ENCODE assay signal across 8 mouse cellular contexts in genomic region chr6:115697739-115698558, GRCm38 (mm10). TPM values are rescaled to one million over a fixed set of nuclear protein-coding genes. Genes with fewer than 3 reads are reported as not detected.
A peak's percentile ranks its signal among the peaks of the same experiment; 100 is the strongest.
DNase-seq lines count a peak whose midpoint lies in the region; ATAC-seq and TF ChIP-seq lines count a peak whose summit lies in the region.

No protein-coding gene starts in this region.

- no peaks in the 10 kb centered on the region for H3K36me3 ChIP-seq in midbrain, embryonic 14.5 days (ENCODE audit: control insufficient read depth, insufficient read depth, low read length)
- H3K36me3 ChIP-seq in midbrain, embryonic 13.5 days: no peaks in the 10 kb centered on the region
- H3K36me3 ChIP-seq in splenic B cell, adult 2 months (ENCODE audit: control insufficient read depth, insufficient read depth, low read length, poor library complexity, severe bottlenecking): no peaks in the 10 kb centered on the region
- no peaks in the 10 kb centered on the region for H3K36me3 ChIP-seq in liver, embryonic 11.5 days (ENCODE audit: control insufficient read depth, insufficient read depth, low read length)

- H3K27ac ChIP-seq in midbrain, embryonic 14.5 days (replicated peaks; ENCODE audit: low read depth, low read length): no peak overlapping the region
- H3K27ac ChIP-seq in midbrain, embryonic 13.5 days: no peak overlapping the region
- no peak overlapping the region for H3K27ac ChIP-seq in liver, embryonic 11.5 days (ENCODE audit: low read depth, low read length)

- peak; percentile 19 for DNase-seq in midbrain, embryonic 14.5 days
- DNase-seq in brain, embryonic 14.5 days (ENCODE audit: low read depth): peak; percentile 37
- peak; percentile 44 for DNase-seq in splenic B cell, adult 2 months (ENCODE audit: low read depth, low spot score)
- DNase-seq in liver, embryonic 11.5 days (ENCODE audit: low spot score): no peak
- no peak for DNase-seq in cerebellum, adult 11 months

- no peak overlapping the region for H3K4me2 ChIP-seq in midbrain, embryonic 14.5 days (ENCODE audit: low read length)
- no peak overlapping the region for H3K4me2 ChIP-seq in midbrain, embryonic 13.5 days (replicated peaks)
- H3K4me2 ChIP-seq in liver, embryonic 11.5 days: no peak overlapping the region

- H3K9ac ChIP-seq in midbrain, embryonic 14.5 days (replicated peaks; ENCODE audit: low read length): no peak overlapping the region
- H3K9ac ChIP-seq in midbrain, embryonic 13.5 days (replicated peaks): no peak overlapping the region
- no peak overlapping the region for H3K9ac ChIP-seq in liver, embryonic 11.5 days (ENCODE audit: low read depth, low read length)

- H3K9me3 ChIP-seq in midbrain, embryonic 14.5 days (ENCODE audit: control insufficient read depth, low read length): no peaks in the 10 kb centered on the region
- no peaks in the 10 kb centered on the region for H3K9me3 ChIP-seq in midbrain, embryonic 13.5 days
- no peaks in the 10 kb centered on the region for H3K9me3 ChIP-seq in liver, embryonic 11.5 days (ENCODE audit: control insufficient read depth, low read length)

- TF ChIP-seq CTCF in brain, embryonic 14.5 days (IDR thresholded peaks at IDR 0.05; ENCODE audit: borderline replicate concordance, extremely low read depth, insufficient read depth, insufficient read length): no peak

- no peak for ATAC-seq in midbrain, embryonic 14.5 days (ENCODE audit: low FRiP score, low TSS enrichment)
- ATAC-seq in midbrain, embryonic 13.5 days: no peak
- ATAC-seq in hematopoietic stem cell, adult 5-6 weeks (replicated peaks in 1 of 2; ENCODE audit: insufficient read depth in 1 of 2, low FRiP score in 2 of 2, low TSS enrichment in 1 of 2, low read depth in 1 of 2, poor library complexity in 2 of 2, severe bottlenecking in 2 of 2): peak; percentile 39 to 52
- no peak for ATAC-seq in megakaryocyte-erythroid progenitor cell, adult 5-6 weeks (replicated peaks; ENCODE audit: low FRiP score, low TSS enrichment, poor library complexity, severe bottlenecking)
- ATAC-seq in liver, embryonic 11.5 days (replicated peaks; ENCODE audit: low FRiP score): no peak

- no peaks in the 10 kb centered on the region for H3K27me3 ChIP-seq in midbrain, embryonic 14.5 days (ENCODE audit: control insufficient read depth, insufficient read depth, low read length)
- no peaks in the 10 kb centered on the region for H3K27me3 ChIP-seq in midbrain, embryonic 13.5 days
- no peaks in the 10 kb centered on the region for H3K27me3 ChIP-seq in splenic B cell, adult 2 months (ENCODE audit: control insufficient read depth, insufficient read depth, low read length, poor library complexity, severe bottlenecking)
- H3K27me3 ChIP-seq in liver, embryonic 11.5 days (replicated peaks; ENCODE audit: control insufficient read depth, insufficient read depth, low read length): no peaks in the 10 kb centered on the region

- peaks cover 3% of the 10 kb centered on the region; the same call in 1 of the 2 replicates for H3K4me1 ChIP-seq in midbrain, embryonic 14.5 days (ENCODE audit: control insufficient read depth, insufficient read depth, low read length)
- no peaks in the 10 kb centered on the region for H3K4me1 ChIP-seq in midbrain, embryonic 13.5 days (replicated peaks)
- H3K4me1 ChIP-seq in liver, embryonic 11.5 days (replicated peaks; ENCODE audit: control insufficient read depth, insufficient read depth, low read length): no peaks in the 10 kb centered on the region; the same call in 1 of the 2 replicates

- no peak overlapping the region for H3K4me3 ChIP-seq in midbrain, embryonic 14.5 days (replicated peaks; ENCODE audit: low read depth, low read length)
- H3K4me3 ChIP-seq in midbrain, embryonic 13.5 days (replicated peaks): no peak overlapping the region
- no peak overlapping the region for H3K4me3 ChIP-seq in liver, embryonic 11.5 days (ENCODE audit: low read depth, low read length)

- 42% methylated on average over 17 of the region's 17 CpGs for WGBS in midbrain, embryonic 14.5 days
- 50% methylated on average over 17 of the region's 17 CpGs for WGBS in midbrain, embryonic 13.5 days
- 77% methylated on average over 17 of the region's 17 CpGs for WGBS in liver, embryonic 11.5 days

- TF ChIP-seq POLR2A in brain, embryonic 14.5 days (IDR thresholded peaks at IDR 0.05; ENCODE audit: borderline replicate concordance, extremely low read depth, insufficient read depth, insufficient read length, poor library complexity, severe bottlenecking): no peak

RNA-seq across cellular contexts. Expression of gene Raf1, which starts 21.5 kb away (rescaled TPM):
- 148 and 179 TPM in 2 replicates for polyA plus RNA-seq in midbrain, embryonic 14.5 days (2014; fragmentation: Nextera tagmentation; extraction: Ambion mirVana)
- polyA plus RNA-seq in midbrain, embryonic 13.5 days (2015; fragmentation: Nextera tagmentation; extraction: Ambion mirVana): 141 and 159 TPM in 2 replicates
- polyA plus RNA-seq in brain, embryonic 14.5 days (2012; rRNA removed): 249 and 289 TPM in 2 replicates
- total RNA-seq in hematopoietic stem cell, adult 5-6 weeks (2017): 84.3 and 90.6 TPM in 2 replicates
- total RNA-seq in megakaryocyte-erythroid progenitor cell, adult 5-6 weeks (2014; fragmentation: Nextera tagmentation): 112 and 136 TPM in 2 replicates
- total RNA-seq in megakaryocyte-erythroid progenitor cell, adult 5-6 weeks (2017): 68.6 and 77.5 TPM in 2 replicates
- polyA plus RNA-seq in liver, embryonic 11.5 days (2014; fragmentation: Nextera tagmentation; extraction: Ambion mirVana): 70.1 and 70.7 TPM in 2 replicates

Comparison
In these comparisons a context has a peak if more than half of its experiments do, and no peak if none do; other contexts are left out.
1. ATAC-seq: peak in hematopoietic stem cell, adult 5-6 weeks (2 of 2); none in midbrain, embryonic 14.5 days (single experiment), midbrain, embryonic 13.5 days (single experiment), megakaryocyte-erythroid progenitor cell, adult 5-6 weeks (single experiment) and liver, embryonic 11.5 days (single experiment).
2. DNase-seq: peak in midbrain, embryonic 14.5 days (single experiment), brain, embryonic 14.5 days (single experiment) and splenic B cell, adult 2 months (single experiment); none in liver, embryonic 11.5 days (single experiment) and cerebellum, adult 11 months (single experiment).